Mouse (Mus musculus): ENCODE data around the gene Hdgfl3.
"Not testable (repeated sequence)": the region's sequence is repeated elsewhere in the genome, so short reads cannot be mapped to it uniquely, and the experiment has no call there.

Hdgfl3 gene

DNA sequence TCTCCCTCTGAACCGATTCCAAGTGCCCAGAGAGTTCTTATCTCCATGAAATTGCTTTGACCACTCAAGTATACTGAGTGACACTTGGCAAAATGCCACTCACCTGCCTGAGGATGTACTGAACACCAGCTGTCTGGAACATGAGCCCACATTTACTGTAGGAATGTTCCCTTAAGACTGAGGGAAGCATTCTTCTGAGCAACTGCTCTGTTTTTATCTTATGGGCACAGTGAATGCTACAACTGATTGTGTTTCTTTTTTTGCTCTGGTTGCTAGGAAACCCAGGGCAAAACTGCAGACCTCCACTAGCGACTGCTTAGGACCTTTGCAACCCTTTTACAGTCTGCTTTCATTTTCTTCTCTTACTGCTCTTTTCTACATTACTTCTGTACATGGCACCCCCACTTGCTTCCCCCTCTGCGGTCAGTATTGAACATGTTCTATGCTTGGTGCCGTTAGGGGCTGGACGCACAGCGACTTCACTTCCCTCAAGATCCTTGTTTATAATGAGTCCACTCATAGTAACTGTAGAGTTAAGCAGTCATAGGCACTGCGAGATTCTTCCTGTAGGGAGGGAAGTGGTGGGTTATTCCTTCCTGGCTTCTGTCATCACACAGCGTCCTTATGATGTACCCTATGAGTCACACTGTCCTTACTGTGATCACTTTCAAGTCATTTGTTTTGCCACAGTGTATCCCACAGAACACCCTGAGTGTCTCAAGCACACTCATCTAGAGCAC, 79.5 kb downstream of the Hdgfl3 start:
- peak; percentile 20 for DNase-seq (ENCODE audit: low spot score)

DNA sequence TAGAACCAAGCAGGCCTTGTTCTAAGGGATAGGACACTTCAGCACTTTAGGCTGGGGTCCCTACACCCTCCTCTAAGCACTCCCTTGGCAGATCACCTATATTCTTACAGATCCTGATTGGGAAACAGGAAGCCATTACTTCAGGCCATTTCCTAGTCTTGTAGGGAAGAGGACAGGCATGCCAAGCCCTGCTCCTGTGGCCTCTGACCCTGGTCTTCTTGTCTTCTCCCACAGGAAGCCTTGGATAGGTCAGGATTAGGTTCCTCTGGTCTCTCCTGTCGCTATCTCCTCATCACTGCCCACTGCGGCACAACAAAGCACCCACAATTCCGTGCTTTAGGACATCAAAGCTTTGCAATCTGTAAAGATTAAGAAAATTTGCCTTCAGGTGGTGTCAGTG, 82.6 kb downstream of the Hdgfl3 start:
- no peak for DNase-seq (ENCODE audit: low spot score)

DNA sequence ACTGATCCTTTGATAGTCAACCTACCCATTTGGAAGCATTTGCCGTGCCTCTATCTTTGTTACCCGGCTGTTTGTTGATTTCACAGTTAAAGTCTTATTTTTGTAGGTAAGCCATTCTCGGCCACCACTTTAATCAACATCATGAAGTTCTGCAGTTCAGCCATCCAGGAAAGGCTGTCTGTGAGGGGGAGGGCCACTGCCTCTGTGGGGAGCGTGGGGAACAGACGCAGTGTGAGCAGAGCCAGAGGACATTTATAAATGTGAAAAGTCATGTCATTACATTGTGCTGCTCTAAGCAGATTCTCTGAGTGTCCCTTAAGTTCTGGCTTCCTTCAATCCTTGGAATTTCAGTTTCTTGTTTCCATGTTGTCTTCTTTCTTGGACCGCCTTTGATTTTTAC, 84.1 kb downstream of the Hdgfl3 start:
- no peak for DNase-seq (ENCODE audit: low spot score)

DNA sequence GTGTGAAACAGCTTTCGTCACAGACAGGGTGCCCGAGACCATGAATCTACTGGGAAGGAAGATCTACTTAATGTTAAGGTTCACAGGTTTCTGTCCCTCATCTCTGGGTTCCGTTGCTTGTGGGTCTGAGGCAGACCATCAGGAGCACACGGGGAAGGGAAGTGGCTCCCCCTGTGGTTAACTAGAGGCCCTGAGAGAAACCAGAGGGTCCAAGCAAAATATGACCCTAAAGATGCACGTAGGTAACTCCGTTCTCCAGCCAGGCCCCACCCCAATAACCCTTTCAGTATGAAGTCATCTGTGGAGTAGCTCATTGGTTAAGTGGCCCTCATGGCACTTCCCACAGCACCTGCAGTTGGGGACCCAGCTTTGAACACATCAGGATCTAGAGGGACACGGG, 84.6 kb downstream of the Hdgfl3 start:
- no peak for DNase-seq (ENCODE audit: low spot score)

DNA sequence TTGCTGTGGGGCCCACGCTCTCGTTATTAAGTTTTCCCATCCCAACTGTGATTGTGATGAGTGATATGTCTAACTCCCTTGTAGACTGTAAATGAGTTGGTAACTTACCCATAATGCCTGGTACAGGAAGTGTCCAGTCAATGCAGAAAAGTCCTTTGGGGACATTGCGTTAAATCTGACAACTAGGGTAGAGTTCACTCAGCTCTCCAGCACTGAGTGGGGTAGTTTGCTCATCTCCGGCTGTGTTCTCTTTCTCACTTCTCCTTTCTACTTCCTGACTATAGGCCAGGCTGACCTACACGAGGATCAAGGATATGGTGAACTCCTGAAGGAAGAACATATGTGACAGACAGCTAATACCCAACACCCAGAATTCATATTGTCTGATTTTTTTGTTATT, 85.1 kb downstream of the Hdgfl3 start:
- no peak for DNase-seq (ENCODE audit: low spot score)

DNA sequence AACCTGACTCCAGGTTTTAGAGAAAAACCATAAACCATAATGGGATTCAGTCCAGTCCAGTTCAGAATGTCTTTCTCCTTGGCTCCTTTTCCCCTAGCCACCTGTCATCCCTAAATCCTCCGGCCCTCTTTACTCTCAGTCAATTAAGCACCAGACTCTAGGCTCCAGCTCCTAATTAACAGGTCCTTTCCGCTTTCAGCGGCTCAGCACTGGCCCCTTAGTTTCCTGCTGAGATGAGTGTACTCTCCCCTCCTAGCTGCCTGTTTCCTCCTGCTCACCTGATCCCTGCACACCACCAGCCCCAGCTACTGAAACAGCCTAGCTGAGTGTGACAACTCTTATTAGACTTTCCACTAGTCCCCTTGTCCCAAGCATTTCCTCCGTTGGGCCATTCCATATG, 86.5 kb downstream of the Hdgfl3 start:
- DNase-seq (ENCODE audit: low spot score) = peak; percentile 58

DNA sequence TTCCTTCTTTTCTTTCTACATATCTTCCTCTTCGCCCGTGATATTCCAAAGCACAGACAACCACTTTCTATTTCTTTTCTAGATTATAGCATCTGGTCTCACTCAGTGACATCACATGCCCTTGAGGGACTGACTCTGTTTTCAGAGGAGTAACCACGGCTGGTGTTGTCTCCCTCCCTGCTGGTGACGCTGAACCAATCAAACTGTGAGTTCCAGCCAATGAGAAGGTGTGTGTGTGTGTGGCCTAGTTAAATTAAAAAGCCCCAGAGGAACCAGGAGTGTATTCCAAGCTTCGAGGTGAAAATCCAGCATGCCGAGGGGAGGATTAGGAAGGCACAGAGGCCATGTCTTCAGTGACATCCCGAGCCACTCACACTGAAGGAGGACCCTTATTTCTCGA, 87.3 kb downstream of the Hdgfl3 start:
- DNase-seq (ENCODE audit: low spot score) = peak; percentile 70

DNA sequence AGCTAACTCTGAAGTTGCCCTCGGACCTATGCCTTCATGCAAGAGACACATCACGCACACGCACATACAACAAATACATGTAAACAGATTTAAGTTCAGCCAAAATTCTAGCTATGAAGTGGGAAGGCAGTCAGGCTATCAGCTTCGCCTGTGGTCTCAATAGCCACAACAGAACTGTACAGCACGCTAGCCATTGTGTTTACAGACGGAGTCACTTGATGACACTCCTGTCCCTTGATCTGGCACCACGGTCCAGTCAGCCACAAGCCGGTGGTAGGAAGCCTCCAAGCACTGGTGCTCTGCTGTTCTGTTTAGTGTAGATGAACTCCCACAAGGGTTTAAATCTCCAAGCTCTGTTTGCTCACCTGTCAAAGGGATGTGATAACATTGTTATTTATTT, 88.3 kb downstream of the Hdgfl3 start:
- DNase-seq (ENCODE audit: low spot score) = no peak

DNA sequence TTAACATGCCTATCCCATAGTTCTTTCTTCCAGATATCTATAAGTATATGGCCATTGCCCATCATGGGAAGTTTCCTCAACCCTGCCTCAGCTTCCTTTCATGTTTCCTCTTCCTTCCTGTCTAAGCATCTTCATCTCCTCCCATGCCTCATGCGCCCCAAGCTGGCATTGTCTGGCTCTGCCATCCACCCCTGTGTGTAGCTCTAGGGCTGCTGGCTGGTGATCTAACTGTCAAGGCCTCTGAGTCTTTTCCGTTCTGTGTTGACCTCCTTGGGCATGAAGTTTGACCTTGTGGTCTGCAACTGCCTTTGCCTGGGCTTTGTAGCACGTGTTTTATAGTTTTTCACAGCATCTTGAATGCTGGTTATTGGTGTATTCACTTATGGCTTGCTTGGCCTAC, 89.0 kb downstream of the Hdgfl3 start:
- no peak for DNase-seq (ENCODE audit: low spot score)

DNA sequence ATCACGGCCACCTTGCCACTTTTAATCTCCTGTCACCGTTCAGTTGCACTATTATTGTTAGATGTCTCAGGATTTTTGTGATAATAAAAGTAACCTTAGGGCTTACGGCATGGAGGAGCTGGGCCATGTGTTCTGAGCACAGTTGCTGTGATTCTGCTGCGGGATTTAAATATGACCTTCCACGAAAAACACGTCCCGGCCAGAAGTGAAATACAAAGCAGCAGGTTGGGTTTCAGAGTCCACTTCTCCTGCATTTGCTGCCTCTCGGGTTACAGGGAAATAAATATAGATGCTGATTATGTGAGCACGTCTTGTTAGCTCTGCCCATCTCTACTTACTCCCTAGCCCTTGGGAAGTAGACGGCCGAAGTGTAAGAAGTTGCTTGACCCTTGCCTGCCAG, 89.5 kb downstream of the Hdgfl3 start:
- DNase-seq (ENCODE audit: low spot score) = no peak

DNA sequence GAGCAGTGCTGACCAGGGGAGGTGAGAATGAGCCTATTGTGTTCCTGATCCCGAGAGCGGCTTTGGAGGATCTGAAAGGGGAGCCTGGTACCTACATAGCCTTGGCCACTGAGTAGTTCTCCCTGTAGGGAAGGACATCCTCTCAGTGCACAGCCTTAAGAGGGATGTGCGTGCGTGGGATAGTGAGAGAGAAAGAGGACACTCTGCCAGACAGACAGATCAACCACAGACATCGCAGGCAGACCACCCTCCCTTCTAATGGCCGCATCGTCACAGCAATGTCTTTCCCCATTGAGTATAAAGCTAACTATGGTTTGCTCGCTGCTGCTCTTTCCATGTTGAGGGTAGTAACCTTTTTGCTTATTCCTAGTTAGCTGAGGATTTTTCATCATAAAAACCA, 90.4 kb downstream of the Hdgfl3 start:
- no peak for DNase-seq (ENCODE audit: low spot score)

DNA sequence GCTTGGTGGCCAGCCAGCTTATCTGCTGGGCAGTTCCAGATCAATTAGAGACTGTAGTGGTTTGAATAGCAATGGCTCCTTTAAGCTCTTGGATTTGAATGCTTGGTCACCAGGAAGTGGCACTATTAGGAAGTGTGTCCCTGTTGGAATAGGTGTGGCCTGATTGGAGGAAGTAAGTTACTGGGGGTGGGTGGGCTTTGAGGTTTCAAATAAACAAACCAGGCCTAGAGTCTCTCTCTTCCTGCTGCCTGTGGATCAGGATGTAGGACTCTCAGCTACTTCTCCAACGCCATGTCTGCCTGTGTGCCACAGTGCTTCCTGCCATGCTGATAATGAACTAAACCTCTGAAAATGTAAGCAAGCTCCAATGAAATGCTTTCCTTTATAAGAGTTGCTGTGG, 91.3 kb downstream of the Hdgfl3 start:
- DNase-seq (ENCODE audit: low spot score) = no peak

DNA sequence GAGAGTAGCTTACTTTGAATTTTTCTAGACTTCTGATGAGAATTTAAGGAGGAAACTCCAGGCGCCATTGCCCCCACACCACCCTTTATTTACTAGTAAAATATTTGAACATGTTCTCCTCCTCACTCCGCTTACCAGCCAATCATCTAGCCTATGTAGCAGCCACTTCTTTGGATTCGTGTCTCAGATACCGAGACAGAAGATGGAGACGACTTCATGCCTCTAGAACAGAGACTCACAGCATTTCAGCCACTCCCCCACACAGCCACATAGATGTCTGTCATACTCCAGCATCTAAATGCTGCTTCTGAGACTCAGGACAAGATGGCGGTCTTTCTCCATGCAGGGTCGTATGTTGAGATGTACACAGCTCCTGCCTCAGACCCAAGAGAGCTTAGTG, 92.1 kb downstream of the Hdgfl3 start:
- DNase-seq (ENCODE audit: low spot score) = no peak

DNA sequence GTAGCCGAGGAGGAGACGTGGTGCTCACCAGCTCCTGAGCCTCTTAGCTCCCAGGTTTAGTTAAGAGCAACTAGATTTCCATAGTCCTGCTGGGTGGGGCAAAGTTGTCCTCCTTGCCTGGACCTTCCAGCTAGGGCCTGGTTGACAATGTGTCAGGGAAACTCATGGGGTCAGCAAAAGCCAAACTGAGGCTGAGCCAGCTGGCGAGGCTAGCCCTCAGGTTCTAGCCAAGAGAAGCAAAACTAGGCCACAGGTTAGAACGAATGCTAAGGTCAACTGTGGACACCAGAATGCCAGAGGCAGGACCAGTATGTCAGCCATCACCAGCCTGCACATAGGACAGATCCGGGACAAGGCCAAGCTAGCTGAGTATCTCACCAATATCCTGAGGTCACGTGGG, 92.8 kb downstream of the Hdgfl3 start:
- no peak for DNase-seq (ENCODE audit: low spot score)

DNA sequence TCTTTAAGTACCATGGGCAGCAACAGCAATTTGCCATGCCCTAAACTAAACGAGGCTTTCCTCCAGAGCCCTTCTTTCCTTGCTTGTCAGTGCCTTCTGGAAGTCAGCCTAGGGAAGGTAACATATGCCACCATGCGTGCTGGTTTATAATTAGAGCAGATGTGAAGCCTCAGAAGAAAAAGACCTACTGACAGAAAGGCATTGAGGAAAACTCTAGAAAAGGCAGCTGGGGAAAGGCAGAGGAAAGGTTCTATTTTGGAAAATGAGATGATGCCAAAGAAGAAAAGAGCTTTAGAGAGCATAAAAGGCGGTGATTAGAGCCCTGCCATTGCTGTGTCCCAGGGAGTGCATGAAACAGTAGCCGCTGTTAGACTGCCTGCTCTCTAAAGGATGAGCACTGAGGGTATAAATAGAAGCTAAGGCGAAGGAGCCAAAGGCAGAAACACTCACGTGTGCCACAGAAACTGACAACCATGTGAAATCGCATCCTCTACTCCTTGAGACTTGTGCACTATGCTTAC, 93.6 kb downstream of the Hdgfl3 start:
- no peak for DNase-seq (ENCODE audit: low spot score)

DNA sequence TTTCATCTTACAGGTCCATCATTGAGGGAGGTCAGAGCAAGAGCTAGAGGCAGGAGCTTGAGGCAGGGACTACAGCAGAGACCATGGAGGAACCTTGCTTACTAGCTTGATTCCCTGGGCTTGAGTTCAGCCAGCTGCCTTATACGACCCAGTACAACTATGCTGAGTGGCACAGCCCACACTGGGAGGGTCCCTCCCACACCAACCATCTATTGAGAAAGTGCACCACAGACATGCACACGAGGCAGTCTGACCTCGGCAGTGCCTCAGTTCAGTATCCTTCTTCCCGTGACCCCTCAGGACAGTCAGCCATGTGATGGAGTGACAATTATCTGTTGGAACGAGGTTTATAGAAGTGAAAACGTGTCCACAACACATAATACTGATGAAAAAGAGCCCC, 94.5 kb downstream of the Hdgfl3 start:
- DNase-seq (ENCODE audit: low spot score) = no peak

DNA sequence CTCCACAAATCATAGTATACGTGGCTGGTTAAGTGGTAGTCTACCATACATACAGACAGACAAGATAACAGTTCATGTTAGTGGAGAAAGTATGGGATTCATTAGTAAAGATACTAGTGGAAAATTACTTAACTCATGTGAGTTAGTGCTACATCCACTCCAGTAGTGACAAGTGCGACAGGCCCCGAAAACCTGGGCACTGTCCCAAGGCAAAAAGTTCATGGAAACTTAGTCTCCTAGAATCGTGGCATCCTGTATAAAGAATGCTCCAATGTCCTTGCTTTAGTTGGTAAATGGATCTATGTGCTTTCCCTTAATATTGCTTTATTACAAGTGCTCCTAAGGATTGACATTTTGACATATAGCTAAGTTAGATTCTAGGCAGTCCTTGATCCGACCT, 96.5 kb downstream of the Hdgfl3 start:
- DNase-seq (ENCODE audit: low spot score) = not testable (repeated sequence)

DNA sequence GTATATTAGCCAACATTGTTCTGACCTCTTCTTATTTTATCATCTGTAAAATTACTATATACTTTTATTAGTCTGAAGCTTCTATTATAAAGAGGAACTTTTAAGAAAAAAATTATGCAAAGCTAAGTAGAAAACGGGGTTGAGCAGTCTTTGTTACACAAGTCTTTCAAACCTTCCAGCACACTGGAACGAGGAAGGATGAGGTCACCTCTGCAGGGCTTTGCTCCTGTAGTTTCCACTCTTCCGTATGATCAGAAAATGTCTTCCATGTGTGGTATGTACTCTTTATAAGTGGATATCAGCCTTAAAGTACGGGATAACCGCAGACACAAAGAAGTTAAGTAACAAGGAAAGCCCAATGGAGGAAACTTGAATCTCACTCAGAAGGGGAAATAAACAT, 98.8 kb downstream of the Hdgfl3 start:
- DNase-seq (ENCODE audit: low spot score) = no peak

DNA sequence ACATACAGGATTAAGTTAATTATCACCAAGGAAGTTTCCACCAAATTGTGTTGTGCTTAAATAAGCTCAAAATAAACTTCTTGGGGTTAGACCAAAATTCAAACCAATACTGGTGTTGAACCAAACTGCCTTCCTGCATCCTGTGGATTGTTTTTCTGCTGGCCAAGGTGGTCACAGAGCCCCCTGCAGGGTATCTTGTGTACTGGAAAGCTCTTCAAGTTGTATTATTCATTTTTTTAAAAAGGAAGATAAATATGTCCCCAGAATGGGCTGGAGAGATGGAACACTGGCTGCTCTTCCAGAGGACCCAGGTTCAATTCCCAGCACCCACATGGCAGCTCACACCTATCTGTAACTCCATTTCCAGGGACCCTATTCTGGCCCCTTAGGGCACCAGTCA, 99.4 kb downstream of the Hdgfl3 start:
- DNase-seq (ENCODE audit: low spot score) = no peak
